Mouse (Mus musculus): ENCODE measurements at regions not wholly inside any gene's neighbourhood (a gene's known extent, or its start where the extent isn't known, plus 50 kb on each side); places are given as distances from the start of the nearest gene placed in this dataset.

- DNase-seq (ENCODE audit: low spot score) (no peak), ATAC-seq (no peak)
- no peak overlapping the region for H3K27ac ChIP-seq (ENCODE audit: low read depth, low read length)
- H3K9ac ChIP-seq (ENCODE audit: low read length) = no peak overlapping the region
- no peaks in the 10 kb centered on the region for H3K36me3 ChIP-seq (ENCODE audit: control insufficient read depth, insufficient read depth, low read length)
- no peaks in the 10 kb centered on the region for H3K4me1 ChIP-seq (ENCODE audit: control insufficient read depth, insufficient read depth, low read length)
- no peak overlapping the region for H3K4me2 ChIP-seq (ENCODE audit: low read length)
- WGBS = 83% methylated on average over 4 of the region's 4 CpGs
- no peaks in the 10 kb centered on the region for H3K9me3 ChIP-seq (replicated peaks; ENCODE audit: control insufficient read depth, low read length)
- no peak overlapping the region for H3K4me3 ChIP-seq (ENCODE audit: low read depth, low read length)
- no peaks in the 10 kb centered on the region for H3K27me3 ChIP-seq (replicated peaks; ENCODE audit: control insufficient read depth, insufficient read depth, low read length)
Observed at GRCm38 (mm10) chr16:85347621-85348020, 174.1 kb upstream of the App start.

- 87% methylated on average over 4 of the region's 4 CpGs for WGBS
Observed at GRCm38 (mm10) chr16:85336495-85337119, 163.0 kb upstream of the App start.

GRCm38 (mm10) chr16:85333543-85333942 is 160.0 kb upstream of the App start:
- H3K4me1 ChIP-seq (ENCODE audit: control insufficient read depth, insufficient read depth, low read length) = no peaks in the 10 kb centered on the region
- H3K9me3 ChIP-seq (replicated peaks; ENCODE audit: control insufficient read depth, low read length) = no peaks in the 10 kb centered on the region
- H3K36me3 ChIP-seq (ENCODE audit: control insufficient read depth, insufficient read depth, low read length) = no peaks in the 10 kb centered on the region
- H3K4me3 ChIP-seq (ENCODE audit: low read depth, low read length) = no peak overlapping the region
- WGBS = 78% methylated on average over 3 of the region's 3 CpGs
- no peak overlapping the region for H3K9ac ChIP-seq (ENCODE audit: low read length)
- ATAC-seq (no peak), DNase-seq (ENCODE audit: low spot score) (no peak)
- H3K4me2 ChIP-seq (ENCODE audit: low read length) = no peak overlapping the region
- H3K27ac ChIP-seq (ENCODE audit: low read depth, low read length) = no peak overlapping the region
- H3K27me3 ChIP-seq (replicated peaks; ENCODE audit: control insufficient read depth, insufficient read depth, low read length) = no peaks in the 10 kb centered on the region

More at GRCm38 (mm10) chr16:85336495-85337119, 163.0 kb upstream of the App start:
- no peak for ATAC-seq
- H3K27me3 ChIP-seq (replicated peaks; ENCODE audit: control insufficient read depth, insufficient read depth, low read length) = no peaks in the 10 kb centered on the region
- H3K4me3 ChIP-seq (ENCODE audit: low read depth, low read length) = no peak overlapping the region
- no peaks in the 10 kb centered on the region for H3K36me3 ChIP-seq (ENCODE audit: control insufficient read depth, insufficient read depth, low read length)
- no peak for DNase-seq (ENCODE audit: low spot score)
- no peaks in the 10 kb centered on the region for H3K9me3 ChIP-seq (replicated peaks; ENCODE audit: control insufficient read depth, low read length)
- no peak overlapping the region for H3K4me2 ChIP-seq (ENCODE audit: low read length)
- H3K9ac ChIP-seq (ENCODE audit: low read length) = no peak overlapping the region
- H3K4me1 ChIP-seq (ENCODE audit: control insufficient read depth, insufficient read depth, low read length) = no peaks in the 10 kb centered on the region
- no peak overlapping the region for H3K27ac ChIP-seq (ENCODE audit: low read depth, low read length)

- no peak for DNase-seq (ENCODE audit: low spot score)
- H3K9me3 ChIP-seq (replicated peaks; ENCODE audit: control insufficient read depth, low read length) = no peaks in the 10 kb centered on the region
- no peak for ATAC-seq
- no peaks in the 10 kb centered on the region for H3K27me3 ChIP-seq (replicated peaks; ENCODE audit: control insufficient read depth, insufficient read depth, low read length)
- H3K36me3 ChIP-seq (ENCODE audit: control insufficient read depth, insufficient read depth, low read length) = no peaks in the 10 kb centered on the region
- H3K9ac ChIP-seq (ENCODE audit: low read length) = no peak overlapping the region
- H3K27ac ChIP-seq (ENCODE audit: low read depth, low read length) = no peak overlapping the region
- no peak overlapping the region for H3K4me2 ChIP-seq (ENCODE audit: low read length)
- H3K4me3 ChIP-seq (ENCODE audit: low read depth, low read length) = no peak overlapping the region
- no peaks in the 10 kb centered on the region for H3K4me1 ChIP-seq (ENCODE audit: control insufficient read depth, insufficient read depth, low read length)
- 71% methylated on average over 8 of the region's 8 CpGs for WGBS
Observed at GRCm38 (mm10) chr16:85312018-85312417, 138.5 kb upstream of the App start.

- H3K4me3 ChIP-seq (ENCODE audit: low read depth, low read length) = no peak overlapping the region
- no peaks in the 10 kb centered on the region for H3K27me3 ChIP-seq (replicated peaks; ENCODE audit: control insufficient read depth, insufficient read depth, low read length)
- no peak overlapping the region for H3K27ac ChIP-seq (ENCODE audit: low read depth, low read length)
- H3K9me3 ChIP-seq (replicated peaks; ENCODE audit: control insufficient read depth, low read length) = no peaks in the 10 kb centered on the region
- no peak for ATAC-seq
- H3K9ac ChIP-seq (ENCODE audit: low read length) = no peak overlapping the region
- H3K4me1 ChIP-seq (ENCODE audit: control insufficient read depth, insufficient read depth, low read length) = no peaks in the 10 kb centered on the region
- H3K36me3 ChIP-seq (ENCODE audit: control insufficient read depth, insufficient read depth, low read length) = no peaks in the 10 kb centered on the region
- no peak for DNase-seq (ENCODE audit: low spot score)
- WGBS = 63% methylated on average over 3 of the region's 3 CpGs
- no peak overlapping the region for H3K4me2 ChIP-seq (ENCODE audit: low read length)
Observed at GRCm38 (mm10) chr16:85309493-85309892, 135.9 kb upstream of the App start.

GRCm38 (mm10) chr16:85308429-85308828 is 134.9 kb upstream of the App start:
- Histone ChIP-seq H3K4me1 (ENCODE audit: control insufficient read depth, insufficient read depth, low read length) (no peaks in the 10 kb centered on the region), H3K4me3 (ENCODE audit: low read depth, low read length) (no peak overlapping the region), H3K36me3 (ENCODE audit: control insufficient read depth, insufficient read depth, low read length) (no peaks in the 10 kb centered on the region), H3K9me3 (replicated peaks; ENCODE audit: control insufficient read depth, low read length) (no peaks in the 10 kb centered on the region), H3K27me3 (replicated peaks; ENCODE audit: control insufficient read depth, insufficient read depth, low read length) (no peaks in the 10 kb centered on the region), H3K9ac (ENCODE audit: low read length) (no peak overlapping the region), H3K27ac (ENCODE audit: low read depth, low read length) (no peak overlapping the region), H3K4me2 (ENCODE audit: low read length) (no peak overlapping the region)
- peak; percentile 63 for ATAC-seq
- 33% methylated on average over 2 of the region's 2 CpGs for WGBS
- no peak for DNase-seq (ENCODE audit: low spot score)

- H3K27me3 ChIP-seq (replicated peaks; ENCODE audit: control insufficient read depth, insufficient read depth, low read length) = no peaks in the 10 kb centered on the region
- peak; percentile 86 for DNase-seq (ENCODE audit: low spot score)
- WGBS = 14% methylated on average over 6 of the region's 7 CpGs
- no peak overlapping the region for H3K4me3 ChIP-seq (ENCODE audit: low read depth, low read length)
- H3K36me3 ChIP-seq (ENCODE audit: control insufficient read depth, insufficient read depth, low read length) = no peaks in the 10 kb centered on the region
- no peak overlapping the region for H3K9ac ChIP-seq (ENCODE audit: low read length)
- no peaks in the 10 kb centered on the region for H3K9me3 ChIP-seq (replicated peaks; ENCODE audit: control insufficient read depth, low read length)
- peak overlapping the region; percentile 55; the same call in 1 of the 2 replicates for H3K27ac ChIP-seq (ENCODE audit: low read depth, low read length)
- no peaks in the 10 kb centered on the region for H3K4me1 ChIP-seq (ENCODE audit: control insufficient read depth, insufficient read depth, low read length)
- no peak overlapping the region for H3K4me2 ChIP-seq (ENCODE audit: low read length)
- ATAC-seq = peak; percentile 95
Observed at GRCm38 (mm10) chr16:85307940-85308339, 134.4 kb upstream of the App start.

GRCm38 (mm10) chr16:85300092-85300853 is 126.7 kb upstream of the App start:
- peak; percentile 47 for DNase-seq (ENCODE audit: low spot score)
- Histone ChIP-seq H3K9ac (ENCODE audit: low read length) (no peak overlapping the region), H3K36me3 (ENCODE audit: control insufficient read depth, insufficient read depth, low read length) (no peaks in the 10 kb centered on the region), H3K4me1 (ENCODE audit: control insufficient read depth, insufficient read depth, low read length) (no peaks in the 10 kb centered on the region), H3K4me2 (ENCODE audit: low read length) (no peak overlapping the region), H3K27me3 (replicated peaks; ENCODE audit: control insufficient read depth, insufficient read depth, low read length) (no peaks in the 10 kb centered on the region), H3K27ac (ENCODE audit: low read depth, low read length) (no peak overlapping the region), H3K9me3 (replicated peaks; ENCODE audit: control insufficient read depth, low read length) (no peaks in the 10 kb centered on the region), H3K4me3 (ENCODE audit: low read depth, low read length) (no peak overlapping the region)
- peak; percentile 79 for ATAC-seq
- 55% methylated on average over 13 of the region's 13 CpGs for WGBS

- no peaks in the 10 kb centered on the region for H3K4me1 ChIP-seq (ENCODE audit: control insufficient read depth, insufficient read depth, low read length)
- H3K9me3 ChIP-seq (replicated peaks; ENCODE audit: control insufficient read depth, low read length) = no peaks in the 10 kb centered on the region
- DNase-seq (ENCODE audit: low spot score) (no peak), ATAC-seq (no peak)
- no peak overlapping the region for H3K27ac ChIP-seq (ENCODE audit: low read depth, low read length)
- H3K9ac ChIP-seq (ENCODE audit: low read length) = no peak overlapping the region
- 69% methylated on average over 2 of the region's 2 CpGs for WGBS
- H3K4me2 ChIP-seq (ENCODE audit: low read length) = no peak overlapping the region
- no peaks in the 10 kb centered on the region for H3K27me3 ChIP-seq (replicated peaks; ENCODE audit: control insufficient read depth, insufficient read depth, low read length)
- no peak overlapping the region for H3K4me3 ChIP-seq (ENCODE audit: low read depth, low read length)
- no peaks in the 10 kb centered on the region for H3K36me3 ChIP-seq (ENCODE audit: control insufficient read depth, insufficient read depth, low read length)
Observed at GRCm38 (mm10) chr16:85298559-85298958, 125.0 kb upstream of the App start.
